Mouse (Mus musculus): ENCODE results near the gene Fbxo6. TPM values are rescaled to one million over a fixed set of nuclear protein-coding genes. Genes with fewer than 3 reads are reported as not detected.

The Fbxo6 gene
- polyA plus RNA-seq, 1 experiment from 2014 or later: 18.5 TPM

DNA sequence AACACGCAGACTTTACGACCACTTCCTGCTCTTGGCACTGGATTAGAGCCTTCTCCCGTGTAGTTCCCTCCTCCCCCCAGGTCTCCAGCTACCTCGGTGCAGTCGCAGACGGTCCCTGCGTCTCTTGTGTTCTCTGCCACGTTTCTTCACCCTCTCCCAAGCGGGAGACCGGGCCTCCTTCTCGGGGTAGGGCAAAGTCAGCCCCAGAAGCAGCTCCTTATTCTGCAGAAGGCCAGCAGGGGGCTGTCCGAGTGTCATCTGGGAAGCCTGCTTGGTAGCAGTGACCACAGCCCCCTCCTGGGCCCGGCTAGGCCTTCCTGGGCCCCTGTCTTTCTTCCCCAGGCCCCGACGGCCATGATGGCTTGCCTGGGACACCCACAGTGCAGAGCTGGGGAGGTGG lies 36.5 kb downstream of the Fbxo6 start:
- no peak for ATAC-seq (ENCODE audit: insufficient number of reproducible peaks, insufficient read depth, low FRiP score, low read depth)
- no peak overlapping the region; the same call in 1 of the 2 replicates for H3K9ac ChIP-seq (ENCODE audit: low read length)

DNA sequence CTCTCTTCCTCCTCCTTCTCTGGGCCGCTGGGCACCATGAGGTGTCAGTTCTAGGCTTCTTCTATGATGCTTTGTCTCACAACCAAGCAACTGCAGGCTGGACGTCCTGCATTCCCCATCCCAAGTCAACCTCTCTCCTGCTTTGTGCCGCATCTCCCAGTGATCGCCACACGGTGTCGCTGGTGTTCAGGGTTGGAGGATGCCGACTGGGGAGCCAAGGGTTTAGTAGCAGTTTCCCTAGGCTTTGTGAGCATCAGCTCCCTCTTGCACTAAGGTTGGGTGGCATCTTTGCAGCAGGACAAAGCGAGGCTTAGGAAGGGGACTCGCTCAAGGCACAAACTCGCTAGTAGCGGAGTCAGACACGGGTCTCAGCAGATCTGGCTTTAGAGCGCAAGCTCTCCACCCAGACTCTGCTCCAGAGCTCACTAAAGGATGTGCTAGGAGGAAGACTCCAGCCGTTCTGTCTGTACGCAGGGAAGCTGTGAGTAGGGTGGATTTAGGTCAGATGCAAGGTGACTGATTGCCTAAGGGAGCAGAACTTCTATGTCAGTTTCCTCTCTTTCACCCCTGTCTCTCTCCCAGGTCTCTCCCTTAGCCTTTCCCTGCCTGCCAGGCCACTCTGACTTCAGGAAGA lies 37.1 kb downstream of the Fbxo6 start:
- H3K4me2 ChIP-seq (ENCODE audit: low read length): peak overlapping the region; percentile 23; the same call in 1 of the 2 replicates
- H3K27ac ChIP-seq (replicated peaks in 1 of 2; ENCODE audit: control insufficient read depth in 1 of 2, insufficient read depth in 1 of 2, low read depth in 2 of 2, low read length in 2 of 2): no peak overlapping the region
- H3K4me3 ChIP-seq (ENCODE audit: control insufficient read depth in 1 of 2, insufficient read depth in 1 of 2, low read depth in 1 of 2, low read length in 2 of 2): no peak overlapping the region
- no peaks in the 10 kb centered on the region for H3K36me3 ChIP-seq (ENCODE audit: control insufficient read depth, insufficient read depth, low read length)
- 7% methylated on average over 15 of the region's 15 CpGs for WGBS
- ATAC-seq (ENCODE audit: insufficient number of reproducible peaks, insufficient read depth, low FRiP score, low read depth): 0 out of 2 replicates have a peak, but pooled peaks have one; percentile 15
- H3K4me1 ChIP-seq (ENCODE audit: control insufficient read depth in 2 of 2, insufficient read depth in 2 of 2, low read length in 2 of 2): peaks cover 0 to 3% of the 10 kb centered on the region in 2 experiments; a peak in 1 of 4 replicates
- no peak overlapping the region; the same call in 1 of the 2 replicates for H3K9ac ChIP-seq (ENCODE audit: low read length)
- peaks cover 7% of the 10 kb centered on the region; the same call in 1 of the 2 replicates for H3K27me3 ChIP-seq (ENCODE audit: control insufficient read depth, insufficient read depth, low read length)
- H3K9me3 ChIP-seq (ENCODE audit: control insufficient read depth, low read length): peaks cover 5% of the 10 kb centered on the region; the same call in 1 of the 2 replicates

More for the DNA sequence above, 36.5 kb downstream of the Fbxo6 start:
- Histone ChIP-seq H3K4me2 (ENCODE audit: low read length) (peak overlapping the region; percentile 23; the same call in 1 of the 2 replicates), H3K4me3 (ENCODE audit: control insufficient read depth in 1 of 2, insufficient read depth in 1 of 2, low read depth in 1 of 2, low read length in 2 of 2) (no peak overlapping the region), H3K36me3 (ENCODE audit: control insufficient read depth, insufficient read depth, low read length) (no peaks in the 10 kb centered on the region), H3K4me1 (ENCODE audit: control insufficient read depth in 2 of 2, insufficient read depth in 2 of 2, low read length in 2 of 2) (peaks cover 0 to 3% of the 10 kb centered on the region in 2 experiments; a peak in 1 of 4 replicates), H3K9me3 (ENCODE audit: control insufficient read depth, low read length) (peaks cover 5% of the 10 kb centered on the region; the same call in 1 of the 2 replicates), H3K27ac (replicated peaks in 1 of 2; ENCODE audit: control insufficient read depth in 1 of 2, insufficient read depth in 1 of 2, low read depth in 2 of 2, low read length in 2 of 2) (no peak overlapping the region), H3K27me3 (ENCODE audit: control insufficient read depth, insufficient read depth, low read length) (peaks cover 7% of the 10 kb centered on the region; the same call in 1 of the 2 replicates)
- WGBS: 8% methylated on average over 15 of the region's 15 CpGs

DNA sequence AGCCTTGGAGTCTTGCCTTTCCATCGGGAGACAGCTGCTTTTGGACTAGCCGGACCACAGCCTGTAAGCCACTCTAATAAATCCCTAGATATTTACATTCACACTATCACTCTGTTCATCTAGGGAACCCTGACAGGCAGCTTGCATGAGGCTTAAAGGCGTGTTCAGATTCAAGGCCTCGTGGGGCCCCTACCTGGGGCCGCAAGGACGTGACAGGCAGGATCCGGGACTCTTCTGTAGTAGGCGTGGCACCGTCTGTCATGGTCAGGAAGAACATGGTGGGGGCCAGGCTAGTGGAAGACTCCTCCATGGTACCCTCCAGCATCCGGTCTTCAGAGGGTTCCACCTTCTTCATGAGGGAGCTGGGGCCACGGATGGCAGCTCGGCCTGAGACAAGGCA lies 39.4 kb downstream of the Fbxo6 start:
- Histone ChIP-seq H3K4me3 (ENCODE audit: control insufficient read depth in 1 of 2, insufficient read depth in 1 of 2, low read depth in 1 of 2, low read length in 2 of 2) (no peak overlapping the region), H3K4me1 (ENCODE audit: control insufficient read depth in 2 of 2, insufficient read depth in 2 of 2, low read length in 2 of 2) (peaks cover 9 to 12% of the 10 kb centered on the region in 2 experiments), H3K9ac (ENCODE audit: low read length) (no peak overlapping the region), H3K36me3 (ENCODE audit: control insufficient read depth, insufficient read depth, low read length) (no peaks in the 10 kb centered on the region), H3K9me3 (ENCODE audit: control insufficient read depth, low read length) (peaks cover 5% of the 10 kb centered on the region; the same call in 1 of the 2 replicates), H3K27me3 (ENCODE audit: control insufficient read depth, insufficient read depth, low read length) (peaks cover 7% of the 10 kb centered on the region; the same call in 1 of the 2 replicates), H3K27ac (replicated peaks in 1 of 2; ENCODE audit: control insufficient read depth in 1 of 2, insufficient read depth in 1 of 2, low read depth in 2 of 2, low read length in 2 of 2) (no peak overlapping the region), H3K4me2 (ENCODE audit: low read length) (no peak overlapping the region)
- ATAC-seq (ENCODE audit: insufficient number of reproducible peaks, insufficient read depth, low FRiP score, low read depth): no peak
- WGBS: 75% methylated on average over 12 of the region's 12 CpGs

DNA sequence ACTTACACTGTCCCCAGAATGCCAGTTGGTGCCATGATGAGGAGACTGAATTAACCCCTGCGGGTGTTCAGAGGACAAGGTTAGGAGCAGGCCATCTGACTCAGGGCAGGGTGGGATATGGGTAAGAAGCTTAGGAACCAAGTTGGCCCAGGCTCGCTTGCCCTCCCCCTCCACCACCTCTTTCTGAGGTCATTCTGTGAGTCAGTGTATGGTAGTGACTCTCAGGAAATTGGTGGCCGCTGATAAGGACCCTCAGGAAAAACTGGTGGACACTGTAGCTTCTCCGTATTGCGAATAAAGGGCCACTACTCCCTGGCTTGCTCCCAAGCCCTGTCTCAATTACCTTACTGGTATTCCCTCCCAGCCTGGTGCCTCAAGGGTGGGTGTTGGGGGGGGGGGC lies 42.7 kb downstream of the Fbxo6 start:
- 51% methylated on average over 5 of the region's 5 CpGs for WGBS
- Histone ChIP-seq H3K4me1 (ENCODE audit: control insufficient read depth in 2 of 2, insufficient read depth in 2 of 2, low read length in 2 of 2) (peaks cover 9 to 17% of the 10 kb centered on the region in 2 experiments), H3K27me3 (ENCODE audit: control insufficient read depth, insufficient read depth, low read length) (no peaks in the 10 kb centered on the region; the same call in 1 of the 2 replicates), H3K9ac (ENCODE audit: low read length) (no peak overlapping the region), H3K4me2 (ENCODE audit: low read length) (no peak overlapping the region), H3K36me3 (ENCODE audit: control insufficient read depth, insufficient read depth, low read length) (no peaks in the 10 kb centered on the region), H3K9me3 (ENCODE audit: control insufficient read depth, low read length) (no peaks in the 10 kb centered on the region), H3K4me3 (ENCODE audit: control insufficient read depth in 1 of 2, insufficient read depth in 1 of 2, low read depth in 1 of 2, low read length in 2 of 2) (no peak overlapping the region), H3K27ac (replicated peaks in 1 of 2; ENCODE audit: control insufficient read depth in 1 of 2, insufficient read depth in 1 of 2, low read depth in 2 of 2, low read length in 2 of 2) (no peak overlapping the region)
- ATAC-seq (ENCODE audit: insufficient number of reproducible peaks, insufficient read depth, low FRiP score, low read depth): no peak

DNA sequence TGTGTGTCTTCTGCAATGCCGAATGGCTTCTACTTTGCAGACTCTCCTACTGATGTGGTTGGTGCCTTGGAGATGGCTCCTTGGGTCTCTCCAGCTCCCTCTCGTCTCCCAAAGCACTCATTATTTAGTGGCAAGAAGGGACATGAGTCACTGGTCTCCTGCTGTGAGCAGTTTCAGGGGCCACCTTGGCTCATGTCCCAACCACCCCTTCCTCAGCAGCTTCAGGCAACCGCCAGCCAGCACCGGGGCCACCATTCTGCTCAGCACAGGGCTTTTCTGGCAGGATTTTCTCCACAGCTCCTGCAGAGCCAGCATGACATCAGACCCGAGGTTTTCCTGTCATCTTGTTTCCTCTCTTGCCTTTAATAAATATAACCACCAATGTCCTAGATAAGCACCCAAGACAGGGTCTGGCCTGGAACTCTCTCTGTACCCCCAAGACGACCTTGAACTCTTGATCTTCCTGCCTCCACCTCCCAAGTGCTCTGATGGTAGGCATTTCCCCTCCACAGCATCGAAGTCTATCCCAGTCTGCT lies 43.3 kb downstream of the Fbxo6 start:
- Histone ChIP-seq H3K4me3 (ENCODE audit: control insufficient read depth in 1 of 2, insufficient read depth in 1 of 2, low read depth in 1 of 2, low read length in 2 of 2) (no peak overlapping the region), H3K27ac (replicated peaks in 1 of 2; ENCODE audit: control insufficient read depth in 1 of 2, insufficient read depth in 1 of 2, low read depth in 2 of 2, low read length in 2 of 2) (no peak overlapping the region), H3K4me1 (ENCODE audit: control insufficient read depth in 2 of 2, insufficient read depth in 2 of 2, low read length in 2 of 2) (peaks cover 9 to 17% of the 10 kb centered on the region in 2 experiments), H3K27me3 (ENCODE audit: control insufficient read depth, insufficient read depth, low read length) (no peaks in the 10 kb centered on the region; the same call in 1 of the 2 replicates), H3K9me3 (ENCODE audit: control insufficient read depth, low read length) (no peaks in the 10 kb centered on the region), H3K4me2 (ENCODE audit: low read length) (no peak overlapping the region), H3K36me3 (ENCODE audit: control insufficient read depth, insufficient read depth, low read length) (no peaks in the 10 kb centered on the region), H3K9ac (ENCODE audit: low read length) (no peak overlapping the region)
- 36% methylated on average over 7 of the region's 7 CpGs for WGBS
- ATAC-seq (ENCODE audit: insufficient number of reproducible peaks, insufficient read depth, low FRiP score, low read depth): no peak

DNA sequence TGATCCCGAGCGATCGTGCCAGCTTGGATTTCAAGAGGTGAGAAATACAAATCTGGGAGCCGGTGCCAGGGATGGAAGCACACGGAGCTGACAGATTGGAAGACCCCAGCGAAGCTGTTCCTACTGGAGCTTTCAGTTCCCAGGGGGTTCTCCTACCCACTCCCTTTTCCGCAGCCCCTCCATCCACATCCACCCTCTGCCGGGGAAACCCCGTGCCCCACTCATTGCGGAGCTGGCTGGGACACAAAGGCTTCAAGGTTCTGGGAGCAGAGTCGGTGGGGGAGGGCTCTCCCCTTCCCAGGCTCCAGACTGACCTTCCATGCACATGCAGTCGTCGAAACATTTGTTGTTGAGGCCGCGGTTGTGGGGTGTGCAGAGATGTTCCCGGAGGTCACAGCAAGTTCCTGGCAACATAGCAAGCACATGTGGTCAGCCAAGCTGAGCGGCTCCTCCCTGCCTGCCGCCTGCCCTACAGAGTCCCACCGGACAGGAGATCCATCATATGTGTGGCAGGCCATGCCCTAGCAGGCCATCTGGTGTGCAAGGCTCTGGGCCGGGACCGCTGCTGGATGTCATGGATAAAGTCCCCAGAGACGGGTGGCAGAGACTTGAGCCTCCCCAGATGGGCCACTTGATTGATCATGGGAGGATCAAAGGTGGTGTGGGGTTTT lies 44.2 kb downstream of the Fbxo6 start:
- H3K9me3 ChIP-seq (ENCODE audit: control insufficient read depth, low read length): no peaks in the 10 kb centered on the region
- H3K4me2 ChIP-seq (ENCODE audit: low read length): no peak overlapping the region
- no peak overlapping the region for H3K9ac ChIP-seq (ENCODE audit: low read length)
- H3K27me3 ChIP-seq (ENCODE audit: control insufficient read depth, insufficient read depth, low read length): no peaks in the 10 kb centered on the region; the same call in 1 of the 2 replicates
- H3K4me1 ChIP-seq (ENCODE audit: control insufficient read depth in 2 of 2, insufficient read depth in 2 of 2, low read length in 2 of 2): peaks cover 9 to 17% of the 10 kb centered on the region in 2 experiments
- H3K27ac ChIP-seq (replicated peaks in 1 of 2; ENCODE audit: control insufficient read depth in 1 of 2, insufficient read depth in 1 of 2, low read depth in 2 of 2, low read length in 2 of 2): no peak overlapping the region
- ATAC-seq (ENCODE audit: insufficient number of reproducible peaks, insufficient read depth, low FRiP score, low read depth): no peak
- 47% methylated on average over 22 of the region's 22 CpGs for WGBS
- H3K4me3 ChIP-seq (ENCODE audit: control insufficient read depth in 1 of 2, insufficient read depth in 1 of 2, low read depth in 1 of 2, low read length in 2 of 2): no peak overlapping the region
- no peaks in the 10 kb centered on the region for H3K36me3 ChIP-seq (ENCODE audit: control insufficient read depth, insufficient read depth, low read length)

DNA sequence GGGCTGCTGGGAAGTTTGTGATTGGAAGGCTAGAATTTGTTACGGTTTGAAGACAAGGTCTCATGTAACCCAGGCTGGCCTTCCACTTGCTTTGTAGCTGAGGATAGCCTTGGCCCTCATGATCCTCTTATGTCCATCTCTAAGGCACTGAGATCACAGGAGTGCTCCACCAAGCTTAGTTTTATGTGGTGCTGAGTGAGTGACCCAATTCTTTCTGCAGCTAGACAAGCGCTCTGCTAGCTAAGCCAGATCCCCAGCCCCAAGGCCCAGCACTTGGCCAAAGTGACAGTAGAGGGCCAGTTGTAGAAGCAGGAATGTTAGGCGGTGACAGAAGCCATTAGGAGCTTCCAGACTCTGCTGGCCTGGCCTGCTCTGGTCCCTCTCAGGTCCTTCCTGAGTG lies 47.8 kb downstream of the Fbxo6 start:
- 65% methylated on average over 3 of the region's 3 CpGs for WGBS
- Histone ChIP-seq H3K27me3 (ENCODE audit: control insufficient read depth, insufficient read depth, low read length) (peaks cover 10% of the 10 kb centered on the region; the same call in 1 of the 2 replicates), H3K9me3 (ENCODE audit: control insufficient read depth, low read length) (no peaks in the 10 kb centered on the region), H3K27ac (replicated peaks in 1 of 2; ENCODE audit: control insufficient read depth in 1 of 2, insufficient read depth in 1 of 2, low read depth in 2 of 2, low read length in 2 of 2) (no peak overlapping the region), H3K36me3 (ENCODE audit: control insufficient read depth, insufficient read depth, low read length) (no peaks in the 10 kb centered on the region), H3K4me1 (ENCODE audit: control insufficient read depth in 2 of 2, insufficient read depth in 2 of 2, low read length in 2 of 2) (peaks cover 11 to 20% of the 10 kb centered on the region in 2 experiments), H3K9ac (ENCODE audit: low read length) (no peak overlapping the region), H3K4me2 (ENCODE audit: low read length) (no peak overlapping the region), H3K4me3 (ENCODE audit: control insufficient read depth in 1 of 2, insufficient read depth in 1 of 2, low read depth in 1 of 2, low read length in 2 of 2) (no peak overlapping the region)
- ATAC-seq (ENCODE audit: insufficient number of reproducible peaks, insufficient read depth, low FRiP score, low read depth): no peak
